Mouse (Mus musculus) embryonic fibroblast, embryonic 13.5 days (primary cell): ENCODE results near the gene Adora3. TPM values are rescaled to one million over a fixed set of nuclear protein-coding genes. Genes with fewer than 3 reads are reported as not detected.
A peak's percentile ranks its signal among the peaks of the same experiment; 100 is the strongest.

Source experiments
- H3K27ac ChIP-seq: 2 replicates; pipeline ENCODE4 v1.5.1; 2012; ENCODE audit warnings: low read length, control low read depth, inconsistent platforms; ENCODE audit not compliant: insufficient read depth
- H3K4me1 ChIP-seq: 2 replicates; pipeline ENCODE4 v1.6.1; 2011; ENCODE audit warnings: low read length; ENCODE audit not compliant: control insufficient read depth, insufficient read depth
- H3K4me3 ChIP-seq: 2 replicates; pipeline ENCODE4 v1.5.1; 2011; ENCODE audit warnings: mild to moderate bottlenecking, control low read depth, low read length; ENCODE audit not compliant: insufficient read depth
- CTCF ChIP-seq: IDR thresholded peaks from 2 replicates; pipeline ENCODE4 v1.5.1; 2011; ENCODE audit warnings: mild to moderate bottlenecking, control low read depth, low read length, moderate library complexity, borderline replicate concordance; ENCODE audit not compliant: insufficient read depth
- POLR2A ChIP-seq: IDR thresholded peaks from 2 replicates; pipeline ENCODE4 v1.6.1; 2011; ENCODE audit warnings: low read depth, mild to moderate bottlenecking, control low read depth, low read length, moderate library complexity
- polyA plus RNA-seq: library from polyadenylated mRNA; stranded (reverse); fragments of >200 nt; gene quantifications from 2 replicates; pipeline ENCODE4 v1.2.4, GENCODE M21; 2011; ENCODE audit warnings: low read depth; ENCODE audit not compliant: missing spikeins, insufficient read length

Gene Adora3
- polyA plus RNA-seq, 1 experiment = not detected

DNA sequence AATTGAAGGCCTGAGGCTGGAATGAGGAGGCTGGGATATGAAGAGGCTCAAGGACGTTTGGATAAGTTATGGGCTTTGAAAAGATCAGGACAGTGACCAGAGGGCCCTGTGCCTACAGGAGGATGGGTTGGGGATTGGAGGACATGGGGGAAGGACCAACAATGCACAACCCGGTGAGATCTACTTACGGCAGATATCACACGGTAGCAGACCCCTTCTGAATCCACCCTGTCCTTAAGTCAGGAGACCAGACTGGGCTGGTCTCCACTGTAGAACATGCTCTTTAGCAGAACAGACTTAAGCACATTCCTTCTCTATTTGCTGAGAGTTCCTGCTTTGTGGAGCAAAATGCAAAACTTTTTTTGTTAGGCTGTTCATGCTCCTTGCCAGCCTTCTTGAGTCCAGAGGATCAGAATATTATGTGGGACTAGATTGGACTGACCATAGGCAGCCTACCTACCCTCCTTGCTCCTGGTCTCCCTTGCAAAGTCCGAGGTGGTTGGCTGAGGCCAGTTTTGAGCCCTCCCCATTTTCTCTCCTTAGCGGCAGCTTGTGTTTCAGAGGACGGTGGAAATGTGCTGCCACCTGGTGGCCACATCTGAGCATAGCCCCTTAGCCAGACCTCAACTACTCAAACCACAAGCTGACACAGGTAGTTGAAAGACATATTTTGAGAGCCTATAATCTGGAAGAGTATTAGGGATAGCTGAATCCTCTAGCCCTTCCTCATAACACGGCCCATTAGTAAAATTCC lies 28.9 kb downstream of the Adora3 start:
- Histone ChIP-seq H3K27ac (no peak overlapping the region), H3K4me1 (0 out of 2 replicates have a peak, but pooled peaks cover 3% of the 10 kb centered on the region), H3K4me3 (no peak overlapping the region)
- peak; percentile 74; the same call in 1 of the 2 replicates for TF ChIP-seq CTCF
- no peak for TF ChIP-seq POLR2A

GRCm38 (mm10) chr3:105900266-105900665 lies 29.6 kb downstream of the Adora3 start:
- Histone ChIP-seq H3K4me1 (no peaks in the 10 kb centered on the region), H3K27ac (no peak overlapping the region), H3K4me3 (no peak overlapping the region)
- TF ChIP-seq POLR2A (no peak), CTCF (no peak)

GRCm38 (mm10) chr3:105900716-105901115 lies 30.1 kb downstream of the Adora3 start:
- TF ChIP-seq POLR2A (no peak), CTCF (no peak)
- H3K27ac ChIP-seq = no peak overlapping the region
- H3K4me3 ChIP-seq = no peak overlapping the region
- H3K4me1 ChIP-seq = no peaks in the 10 kb centered on the region

DNA sequence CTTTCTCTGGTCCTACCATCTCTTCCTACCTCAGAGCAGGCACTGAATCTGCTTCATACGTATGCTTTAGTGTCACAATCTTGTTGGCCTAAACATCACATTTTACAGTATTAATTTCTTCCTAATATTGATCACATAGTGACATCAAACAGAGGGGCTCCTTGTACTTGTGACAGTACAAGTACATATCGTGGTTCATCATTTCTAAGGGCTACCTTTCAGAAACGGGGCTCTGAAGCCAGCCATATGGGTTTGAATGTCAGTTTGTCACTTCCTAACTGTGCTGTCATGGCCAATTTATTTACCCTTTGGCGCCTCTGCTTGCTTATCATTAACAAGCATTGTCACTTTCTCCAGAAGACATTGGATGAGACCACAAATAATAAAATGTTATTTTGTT lies 30.8 kb downstream of the Adora3 start:
- Histone ChIP-seq H3K4me3 (no peak overlapping the region), H3K4me1 (no peaks in the 10 kb centered on the region), H3K27ac (no peak overlapping the region)
- TF ChIP-seq POLR2A (no peak), CTCF (no peak)

GRCm38 (mm10) chr3:105904213-105904612 lies 33.6 kb downstream of the Adora3 start:
- Histone ChIP-seq H3K27ac (no peak overlapping the region), H3K4me3 (no peak overlapping the region), H3K4me1 (no peaks in the 10 kb centered on the region)
- TF ChIP-seq CTCF (no peak), POLR2A (no peak)

GRCm38 (mm10) chr3:105904721-105905120 lies 34.1 kb downstream of the Adora3 start:
- Histone ChIP-seq H3K4me3 (no peak overlapping the region), H3K4me1 (no peaks in the 10 kb centered on the region), H3K27ac (no peak overlapping the region)
- TF ChIP-seq CTCF (no peak), POLR2A (no peak)

- no peak overlapping the region for H3K27ac ChIP-seq
- no peaks in the 10 kb centered on the region for H3K4me1 ChIP-seq
- no peak overlapping the region for H3K4me3 ChIP-seq
- TF ChIP-seq CTCF = no peak
- TF ChIP-seq POLR2A = no peak
These were observed 37.4 kb downstream of the Adora3 start for GRCm38 (mm10) chr3:105907956-105908655.

- TF ChIP-seq CTCF = no peak
- no peak for TF ChIP-seq POLR2A
- no peaks in the 10 kb centered on the region for H3K4me1 ChIP-seq
These were observed 38.3 kb downstream of the Adora3 start for GRCm38 (mm10) chr3:105908976-105909375.

GRCm38 (mm10) chr3:105910519-105911190 lies 40.0 kb downstream of the Adora3 start:
- TF ChIP-seq CTCF = no peak
- TF ChIP-seq POLR2A = no peak
- Histone ChIP-seq H3K4me3 (no peak overlapping the region), H3K4me1 (no peaks in the 10 kb centered on the region), H3K27ac (no peak overlapping the region)

More at GRCm38 (mm10) chr3:105908976-105909375, 38.3 kb downstream of the Adora3 start:
- no peak overlapping the region for H3K27ac ChIP-seq
- H3K4me3 ChIP-seq = no peak overlapping the region
